ENCODE assay signal across 10 mouse cellular contexts in the genomic region with DNA sequence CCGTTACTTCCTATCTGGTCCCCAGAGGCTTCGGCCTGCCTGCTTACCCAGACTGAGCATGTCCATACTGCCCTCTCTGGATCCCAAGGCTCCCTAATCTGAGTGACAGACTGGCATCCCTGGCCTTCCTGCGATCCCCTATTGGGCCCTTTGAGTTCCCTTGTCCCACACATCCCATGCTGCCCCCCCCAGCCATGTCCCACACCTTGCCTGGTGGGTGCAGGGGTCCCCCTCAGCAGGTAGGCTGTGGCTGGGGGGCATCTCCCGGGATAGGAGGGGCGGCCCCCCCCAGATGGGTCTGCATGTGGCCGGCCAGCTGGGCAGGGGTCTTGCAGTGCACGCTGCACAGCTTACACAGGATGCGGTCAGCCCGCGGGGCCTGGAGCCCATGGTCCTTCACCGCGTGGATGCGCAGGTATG. TPM values are rescaled to one million over a fixed set of nuclear protein-coding genes. Genes with fewer than 3 reads are reported as not detected.
DNase-seq lines count a peak whose midpoint lies in the region; ATAC-seq and TF ChIP-seq lines count a peak whose summit lies in the region.
"Had no signal": no experiment of that assay in that cellular context is flagged by ENCODE, and none has a peak within 500 bp of the region (broad histone marks: within the 10 kb centered on the region; RNA-seq: fewer than 3 reads in every experiment).

No protein-coding gene starts in this region.

- intact Hi-C loops in heart, postnatal 36 days (cut with DNase I): loop anchor here (10.0 kb wide), 1 partner anchor 452 kb away; the partner anchor contains the start of gene Fbrs

- H3K4me1 ChIP-seq in ES-E14 (ENCODE audit: control insufficient read depth in 2 of 2, insufficient read depth in 2 of 2, low read length in 2 of 2, poor library complexity in 1 of 2): peaks cover 7 to 11% of the 10 kb centered on the region in 2 experiments; a peak in 2 of 4 replicates
- H3K4me1 ChIP-seq in forebrain, embryonic 10.5 days: peaks cover 80% of the 10 kb centered on the region
- peaks cover 78% of the 10 kb centered on the region for H3K4me1 ChIP-seq in limb, embryonic 10.5 days
- H3K4me1 ChIP-seq in stomach, embryonic 15.5 days: peaks cover 70% of the 10 kb centered on the region

- peak overlapping the region; percentile 90 for H3K9ac ChIP-seq in ES-E14 (ENCODE audit: insufficient read depth, low read depth, low read length, poor library complexity, severe bottlenecking)
- H3K9ac ChIP-seq in stomach, embryonic 15.5 days: no peak overlapping the region

- H3K4me3 ChIP-seq in ES-E14 (ENCODE audit: insufficient read depth in 1 of 2, low read depth in 1 of 2, low read length in 2 of 2, poor library complexity in 1 of 2, severe bottlenecking in 1 of 2): peak overlapping the region in 1 of 2 experiments; percentile 87; a peak in 3 of 4 replicates
- peak overlapping the region; percentile 92 for H3K4me3 ChIP-seq in forebrain, embryonic 10.5 days
- peak overlapping the region; percentile 83 for H3K4me3 ChIP-seq in limb, embryonic 10.5 days
- H3K4me3 ChIP-seq in stomach, embryonic 15.5 days (replicated peaks): peak overlapping the region; percentile 91; the same call in 1 of the 2 replicates

- in situ Hi-C loops in ES-E14 (cut with MboI; ENCODE audit: low sequenced_read_pairs in 2 of 2, unreplicated experiment in 2 of 2): no loop called here

- peak; percentile 96 for DNase-seq in heart, adult 11 months
- no peak for DNase-seq in heart, postnatal 36 days
- DNase-seq in ES-E14 (ENCODE audit: low read depth, low spot score): no peak
- DNase-seq in forebrain, embryonic 10.5 days (ENCODE audit: extremely low spot score, low spot score): no peak
- DNase-seq in limb, embryonic 10.5 days (ENCODE audit: low spot score): no peak
- no peak for DNase-seq in embryo, embryonic 10 days (ENCODE audit: low spot score)
- DNase-seq in right cerebral cortex, postnatal 4 days: no peak

- H3K27me3 ChIP-seq in forebrain, embryonic 10.5 days (ENCODE audit: poor library complexity, severe bottlenecking): no peaks in the 10 kb centered on the region
- no peaks in the 10 kb centered on the region for H3K27me3 ChIP-seq in limb, embryonic 10.5 days (ENCODE audit: low read depth, poor library complexity, severe bottlenecking)
- H3K27me3 ChIP-seq in stomach, embryonic 15.5 days (replicated peaks): no peaks in the 10 kb centered on the region
- H3K27me3 ChIP-seq: Patski had no signal

- no peak overlapping the region for H3K27ac ChIP-seq in ES-E14 (ENCODE audit: insufficient read depth, low read depth, low read length, poor library complexity, severe bottlenecking)
- peak overlapping the region; percentile 100 for H3K27ac ChIP-seq in forebrain, embryonic 10.5 days
- H3K27ac ChIP-seq in limb, embryonic 10.5 days: peak overlapping the region; percentile 74
- no peak overlapping the region for H3K27ac ChIP-seq in stomach, embryonic 15.5 days

- 80% methylated on average over 13 of the region's 13 CpGs for WGBS in forebrain, embryonic 10.5 days
- WGBS in limb, embryonic 10.5 days: 86% methylated on average over 13 of the region's 13 CpGs
- WGBS in stomach, embryonic 15.5 days: 67% methylated on average over 13 of the region's 13 CpGs

- peak overlapping the region; percentile 87 for H3K4me2 ChIP-seq in stomach, embryonic 15.5 days

- ATAC-seq in stomach, embryonic 15.5 days (ENCODE audit: insufficient read depth, low FRiP score, low read depth): no peak
- ATAC-seq: Patski had no signal

- peaks cover 43% of the 10 kb centered on the region for H3K36me3 ChIP-seq in ES-E14 (ENCODE audit: control insufficient read depth, insufficient read depth, low read length, poor library complexity, severe bottlenecking)
- peaks cover 52% of the 10 kb centered on the region for H3K36me3 ChIP-seq in forebrain, embryonic 10.5 days (replicated peaks)
- peaks cover 54% of the 10 kb centered on the region for H3K36me3 ChIP-seq in limb, embryonic 10.5 days
- H3K36me3 ChIP-seq in stomach, embryonic 15.5 days: peaks cover 16% of the 10 kb centered on the region

- H3K9me3 ChIP-seq in ES-E14 (ENCODE audit: control insufficient read depth, insufficient read depth, low read depth, low read length): no peaks in the 10 kb centered on the region
- H3K9me3 ChIP-seq in forebrain, embryonic 10.5 days: no peaks in the 10 kb centered on the region
- no peaks in the 10 kb centered on the region for H3K9me3 ChIP-seq in limb, embryonic 10.5 days (replicated peaks)
- H3K9me3 ChIP-seq in stomach, embryonic 15.5 days: no peaks in the 10 kb centered on the region

TF ChIP-seq in ES-E14, 5 proteins besides CTCF, POLR2A, EP300 and RAD21:
- TF ChIP-seq ZC3H11A (IDR thresholded peaks at IDR 0.05; ENCODE audit: borderline replicate concordance, low read depth, low read length) (no peak), MAFK (IDR thresholded peaks at IDR 0.05; ENCODE audit: insufficient read depth, low read depth, low read length) (no peak), HCFC1 (IDR thresholded peaks at IDR 0.05; ENCODE audit: borderline replicate concordance, insufficient read depth, low read length) (no peak), CHD2 (IDR thresholded peaks at IDR 0.05; ENCODE audit: low read depth, low read length) (no peak), ZNF384 (IDR thresholded peaks at IDR 0.05; ENCODE audit: low read depth, low read length) (no peak)
TF ChIP-seq in ES-E14: peak in this region for 0.

RNA-seq across cellular contexts. Expression of gene Prrt2, which starts 2.3 kb away (rescaled TPM):
- 1 to 10 TPM in 1 of 2 experiments, under 1 TPM in 1; 0.57 to 1.2 TPM for total RNA-seq in heart, postnatal 36 days (2021)
- 0.36 and 0.85 TPM in 2 replicates for total RNA-seq in ES-E14 (2012; rRNA removed)
- 3.5 and 4.0 TPM in 2 replicates for polyA plus RNA-seq in forebrain, embryonic 10.5 days (2016; fragmentation: Nextera tagmentation; extraction: Ambion mirVana)
- polyA plus RNA-seq in limb, embryonic 10.5 days (2016; fragmentation: Nextera tagmentation; extraction: Ambion mirVana): 2.9 and 4.4 TPM in 2 replicates
- polyA plus RNA-seq in stomach, embryonic 15.5 days (2015; fragmentation: Nextera tagmentation; extraction: Ambion mirVana): 5.9 and 8.1 TPM in 2 replicates

RNA-seq across cellular contexts. Expression of gene Gm42742, which starts 2.4 kb away (rescaled TPM):
- total RNA-seq in heart, postnatal 36 days (2021): 10 to 100 TPM; 25.2 to 28.6 TPM
- total RNA-seq in ES-E14 (2012; rRNA removed): 23.4 and 38.4 TPM in 2 replicates
- 32.6 and 46.7 TPM in 2 replicates for polyA plus RNA-seq in forebrain, embryonic 10.5 days (2016; fragmentation: Nextera tagmentation; extraction: Ambion mirVana)
- polyA plus RNA-seq in limb, embryonic 10.5 days (2016; fragmentation: Nextera tagmentation; extraction: Ambion mirVana): 30.8 and 44.7 TPM in 2 replicates
- polyA plus RNA-seq in stomach, embryonic 15.5 days (2015; fragmentation: Nextera tagmentation; extraction: Ambion mirVana): 25.0 and 63.8 TPM in 2 replicates

RNA-seq across cellular contexts. Expression of gene Maz, which starts 3.6 kb away (rescaled TPM):
- total RNA-seq in heart, postnatal 36 days (2021): 10 to 100 TPM; 66.5 to 71.5 TPM
- total RNA-seq in ES-E14 (2012; rRNA removed): 134 and 164 TPM in 2 replicates
- 60.2 and 65.7 TPM in 2 replicates for polyA plus RNA-seq in forebrain, embryonic 10.5 days (2016; fragmentation: Nextera tagmentation; extraction: Ambion mirVana)
- polyA plus RNA-seq in limb, embryonic 10.5 days (2016; fragmentation: Nextera tagmentation; extraction: Ambion mirVana): 86.0 and 88.1 TPM in 2 replicates
- 67.7 and 69.7 TPM in 2 replicates for polyA plus RNA-seq in stomach, embryonic 15.5 days (2015; fragmentation: Nextera tagmentation; extraction: Ambion mirVana)

RNA-seq across cellular contexts. Expression of gene Pagr1a, which starts 6.1 kb away (rescaled TPM):
- 10 to 100 TPM in 1 of 2 experiments, not detected in 1; 11.8 TPM for total RNA-seq in heart, postnatal 36 days (2021)
- total RNA-seq in ES-E14 (2012; rRNA removed): 12.1 and 32.3 TPM in 2 replicates
- polyA plus RNA-seq in forebrain, embryonic 10.5 days (2016; fragmentation: Nextera tagmentation; extraction: Ambion mirVana): 92.7 and 121 TPM in 2 replicates
- polyA plus RNA-seq in limb, embryonic 10.5 days (2016; fragmentation: Nextera tagmentation; extraction: Ambion mirVana): 88.5 and 95.0 TPM in 2 replicates
- 33.1 and 62.5 TPM in 2 replicates for polyA plus RNA-seq in stomach, embryonic 15.5 days (2015; fragmentation: Nextera tagmentation; extraction: Ambion mirVana)

RNA-seq across cellular contexts. Expression of gene Pagr1b, which starts 7.0 kb away (rescaled TPM):
- total RNA-seq in heart, postnatal 36 days (2021): not detected
- 0.63 and 1.3 TPM in 2 replicates for total RNA-seq in ES-E14 (2012; rRNA removed)
- polyA plus RNA-seq in forebrain, embryonic 10.5 days (2016; fragmentation: Nextera tagmentation; extraction: Ambion mirVana): not detected in 2 replicates
- polyA plus RNA-seq in limb, embryonic 10.5 days (2016; fragmentation: Nextera tagmentation; extraction: Ambion mirVana): 0.90 TPM in 1 of 2 replicates, not detected in the other
- 1.0 TPM in 1 of 2 replicates, not detected in the other for polyA plus RNA-seq in stomach, embryonic 15.5 days (2015; fragmentation: Nextera tagmentation; extraction: Ambion mirVana)
- total RNA-seq: heart, adult 18-20 months had no signal

Comparison
In these comparisons a context has a peak if more than half of its experiments do, and no peak if none do; other contexts are left out.
1. H3K27ac ChIP-seq: peak in forebrain, embryonic 10.5 days (single experiment) and limb, embryonic 10.5 days (single experiment); none in ES-E14 (single experiment) and stomach, embryonic 15.5 days (single experiment).